Mouse (Mus musculus): Measurements from ENCODE around the gene Phf21b. TPM values are rescaled to one million over a fixed set of nuclear protein-coding genes. Genes with fewer than 3 reads are reported as not detected.

Gene Phf21b
- total RNA-seq, 2 experiments from 2014 or later, result 18.8 to 31.9 TPM

- no peak overlapping the region for H3K27ac ChIP-seq
Measured at GRCm38 (mm10) chr15:84812831-84813357, 43.0 kb downstream of the Phf21b start.

GRCm38 (mm10) chr15:84811126-84811525 is 44.7 kb downstream of the Phf21b start:
- no peak for TF ChIP-seq CTCF (IDR thresholded peaks at IDR 0.05)
- no peak overlapping the region for H3K27ac ChIP-seq
- no peak for DNase-seq (ENCODE audit: extremely low spot score in 1 of 2, low spot score in 2 of 2)
- H3K4me3 ChIP-seq, result no peak overlapping the region
- intact Hi-C loops (cut with DNase I), result no loop called here

More at GRCm38 (mm10) chr15:84812831-84813357, 43.0 kb downstream of the Phf21b start:
- H3K4me3 ChIP-seq, result no peak overlapping the region
- DNase-seq (ENCODE audit: extremely low spot score in 1 of 2, low spot score in 2 of 2), result peak; percentile 22 to 23
- no peak for TF ChIP-seq CTCF (IDR thresholded peaks at IDR 0.05)
- intact Hi-C loops (cut with DNase I), result no loop called here

GRCm38 (mm10) chr15:84809275-84809952 is 46.4 kb downstream of the Phf21b start:
- TF ChIP-seq CTCF (IDR thresholded peaks at IDR 0.05), result no peak
- DNase-seq (ENCODE audit: extremely low spot score in 1 of 2, low spot score in 2 of 2), result no peak
- intact Hi-C loops (cut with DNase I), result no loop called here
- Histone ChIP-seq H3K27ac (no peak overlapping the region), H3K4me3 (no peak overlapping the region)

- peak; percentile 59 to 75 for DNase-seq (ENCODE audit: extremely low spot score in 1 of 2, low spot score in 2 of 2)
- TF ChIP-seq CTCF (IDR thresholded peaks at IDR 0.05), result peak; percentile 85
- H3K27ac ChIP-seq, result no peak overlapping the region
- intact Hi-C loops (cut with DNase I), result loop anchor here (2.0 to 5.0 kb wide), 2 partner anchors 49 to 89 kb away; no protein-coding TSS in a partner anchor
- no peak overlapping the region for H3K4me3 ChIP-seq
Measured at GRCm38 (mm10) chr15:84803685-84804084, 52.2 kb downstream of the Phf21b start.

- H3K4me3 ChIP-seq, result no peak overlapping the region
- no peak for DNase-seq (ENCODE audit: extremely low spot score in 1 of 2, low spot score in 2 of 2)
- intact Hi-C loops (cut with DNase I), result loop anchor here (2.0 to 5.0 kb wide), 2 partner anchors 52 to 125 kb away; no protein-coding TSS in a partner anchor
- TF ChIP-seq CTCF (IDR thresholded peaks at IDR 0.05), result peak; percentile 66
- H3K27ac ChIP-seq, result no peak overlapping the region
Measured at GRCm38 (mm10) chr15:84800132-84800531, 55.7 kb downstream of the Phf21b start.

- no peak for TF ChIP-seq CTCF (IDR thresholded peaks at IDR 0.05)
Measured at GRCm38 (mm10) chr15:84793649-84794048, 62.2 kb downstream of the Phf21b start.

GRCm38 (mm10) chr15:84787161-84787560 is 68.7 kb downstream of the Phf21b start:
- DNase-seq (ENCODE audit: extremely low spot score in 1 of 2, low spot score in 2 of 2), result no peak
- intact Hi-C loops (cut with DNase I), result no loop called here
- Histone ChIP-seq H3K4me3 (no peak overlapping the region), H3K27ac (no peak overlapping the region)
- TF ChIP-seq CTCF (IDR thresholded peaks at IDR 0.05), result no peak

More at GRCm38 (mm10) chr15:84793649-84794048, 62.2 kb downstream of the Phf21b start:
- H3K27ac ChIP-seq, result no peak overlapping the region
- intact Hi-C loops (cut with DNase I), result no loop called here
- DNase-seq (ENCODE audit: extremely low spot score in 1 of 2, low spot score in 2 of 2), result no peak
- H3K4me3 ChIP-seq, result no peak overlapping the region

GRCm38 (mm10) chr15:84784812-84785211 is 71.0 kb downstream of the Phf21b start:
- no peak overlapping the region for H3K4me3 ChIP-seq
- intact Hi-C loops (cut with DNase I), result no loop called here
- no peak for TF ChIP-seq CTCF (IDR thresholded peaks at IDR 0.05)

GRCm38 (mm10) chr15:84778587-84778986 is 77.3 kb downstream of the Phf21b start:
- intact Hi-C loops (cut with DNase I), result no loop called here
- Histone ChIP-seq H3K27ac (no peak overlapping the region), H3K4me3 (no peak overlapping the region)
- DNase-seq (ENCODE audit: extremely low spot score in 1 of 2, low spot score in 2 of 2), result no peak
- TF ChIP-seq CTCF (IDR thresholded peaks at IDR 0.05), result no peak

More at GRCm38 (mm10) chr15:84784812-84785211, 71.0 kb downstream of the Phf21b start:
- no peak for DNase-seq (ENCODE audit: extremely low spot score in 1 of 2, low spot score in 2 of 2)
- no peak overlapping the region for H3K27ac ChIP-seq

GRCm38 (mm10) chr15:84775421-84776174 is 80.3 kb downstream of the Phf21b start:
- no peak overlapping the region for H3K27ac ChIP-seq
- DNase-seq (ENCODE audit: extremely low spot score in 1 of 2, low spot score in 2 of 2), result peak in 1 of 2 experiments; percentile 32
- no peak for TF ChIP-seq CTCF (IDR thresholded peaks at IDR 0.05)
- peak overlapping the region; percentile 28; the same call in 1 of the 2 replicates for H3K4me3 ChIP-seq
- intact Hi-C loops (cut with DNase I), result no loop called here

GRCm38 (mm10) chr15:84772191-84773111 is 83.4 kb downstream of the Phf21b start:
- H3K27ac ChIP-seq, result no peak overlapping the region
- no peak overlapping the region for H3K4me3 ChIP-seq
- intact Hi-C loops (cut with DNase I), result no loop called here
- DNase-seq (ENCODE audit: extremely low spot score in 1 of 2, low spot score in 2 of 2), result no peak
- TF ChIP-seq CTCF (IDR thresholded peaks at IDR 0.05), result peak; percentile 56

Measured in left cerebral cortex, adult 2 months (tissue).